Mouse (Mus musculus) frontal cortex, postnatal 25 days (tissue): Measurements from ENCODE around the gene Sept5.

ENCODE experiments used
- DNase-seq, 2 experiments: peaks; one replicate each; pipeline ENCODE4 v3.0.0; 2022; ENCODE audit warnings: low spot score in 2 of 2

Gene Sept5

GRCm38 (mm10) chr16:18629390-18630231, at the start of gene Sept5:
Sept5 (minus strand) TSS chr16:18629954.
- peak in 1 of 2 experiments; percentile 42 for DNase-seq

- no peak for DNase-seq
Measured at GRCm38 (mm10) chr16:18679112-18679511, 49.4 kb upstream of the Sept5 start.

GRCm38 (mm10) chr16:18677746-18678679, 48.3 kb upstream of the Sept5 start:
- DNase-seq, result peak; percentile 52 to 60

GRCm38 (mm10) chr16:18673005-18673404, 43.3 kb upstream of the Sept5 start:
- DNase-seq, result no peak

- no peak for DNase-seq
Measured at GRCm38 (mm10) chr16:18672027-18672426, 42.3 kb upstream of the Sept5 start.

- DNase-seq, result no peak
Measured at GRCm38 (mm10) chr16:18669914-18670313, 40.2 kb upstream of the Sept5 start.

- DNase-seq, result no peak
Measured at GRCm38 (mm10) chr16:18658597-18658996, 28.8 kb upstream of the Sept5 start.

GRCm38 (mm10) chr16:18655372-18656098, 25.8 kb upstream of the Sept5 start:
- no peak for DNase-seq

- no peak for DNase-seq
Measured at GRCm38 (mm10) chr16:18653290-18654160, 23.8 kb upstream of the Sept5 start.

- no peak for DNase-seq
Measured at GRCm38 (mm10) chr16:18649126-18649525, 19.4 kb upstream of the Sept5 start.

- DNase-seq, result no peak
Measured at GRCm38 (mm10) chr16:18645329-18645728, 15.6 kb upstream of the Sept5 start.

GRCm38 (mm10) chr16:18644485-18644884, 14.7 kb upstream of the Sept5 start:
- DNase-seq, result no peak

- no peak for DNase-seq
Measured at GRCm38 (mm10) chr16:18643406-18643998, 13.7 kb upstream of the Sept5 start.

GRCm38 (mm10) chr16:18642897-18643296, 13.1 kb upstream of the Sept5 start:
- DNase-seq, result no peak

GRCm38 (mm10) chr16:18642291-18642690, 12.5 kb upstream of the Sept5 start:
- DNase-seq, result no peak

GRCm38 (mm10) chr16:18639382-18639929, 9.7 kb upstream of the Sept5 start:
- DNase-seq, result no peak

- DNase-seq, result no peak
Measured at GRCm38 (mm10) chr16:18638396-18638795, 8.6 kb upstream of the Sept5 start.

GRCm38 (mm10) chr16:18636804-18637203, 7.0 kb upstream of the Sept5 start:
- no peak for DNase-seq

- DNase-seq, result no peak
Measured at GRCm38 (mm10) chr16:18636401-18636800, 6.6 kb upstream of the Sept5 start.

- DNase-seq, result no peak
Measured at GRCm38 (mm10) chr16:18633333-18633732, 3.6 kb upstream of the Sept5 start.
